Mouse (Mus musculus) E14TG2a.4 (cell line): ENCODE measurements at regions not wholly inside any gene's neighbourhood (a gene's known extent, or its start where the extent isn't known, plus 50 kb on each side); places are given as distances from the start of the nearest gene placed in this dataset.

Experiments used
- H3K27me3 ChIP-seq: 2 replicates; pipeline ENCODE4 v1.6.1; 2014; ENCODE audit warnings: low read length, control low read depth; ENCODE audit not compliant: insufficient read depth
- H3K36me3 ChIP-seq: 2 replicates; pipeline ENCODE4 v1.6.1; 2014; ENCODE audit warnings: low read length, control low read depth; ENCODE audit not compliant: insufficient read depth
- H3K4me1 ChIP-seq: replicated peaks from 2 replicates; pipeline ENCODE4 v1.6.1; 2014; ENCODE audit warnings: low read depth, low read length, control low read depth
- H3K4me3 ChIP-seq: replicated peaks from 2 replicates; pipeline ENCODE4 v1.5.1; 2014; ENCODE audit warnings: mild to moderate bottlenecking, low read length
- H3K9me3 ChIP-seq: 2 replicates; pipeline ENCODE4 v1.6.1; 2014; ENCODE audit warnings: low read length, control low read depth
- CTCF ChIP-seq: conservative IDR thresholded peaks from 2 replicates; pipeline ENCODE4 v1.5.1; 2014; ENCODE audit warnings: low read length
- NANOG ChIP-seq: IDR thresholded peaks from 2 replicates; pipeline ENCODE4 v1.6.1; 2014; ENCODE audit warnings: borderline replicate concordance, low read length, mixed read lengths
- POU5F1 ChIP-seq: IDR thresholded peaks from 2 replicates; pipeline ENCODE4 v1.6.1; 2014; ENCODE audit warnings: low read length, borderline replicate concordance

DNA sequence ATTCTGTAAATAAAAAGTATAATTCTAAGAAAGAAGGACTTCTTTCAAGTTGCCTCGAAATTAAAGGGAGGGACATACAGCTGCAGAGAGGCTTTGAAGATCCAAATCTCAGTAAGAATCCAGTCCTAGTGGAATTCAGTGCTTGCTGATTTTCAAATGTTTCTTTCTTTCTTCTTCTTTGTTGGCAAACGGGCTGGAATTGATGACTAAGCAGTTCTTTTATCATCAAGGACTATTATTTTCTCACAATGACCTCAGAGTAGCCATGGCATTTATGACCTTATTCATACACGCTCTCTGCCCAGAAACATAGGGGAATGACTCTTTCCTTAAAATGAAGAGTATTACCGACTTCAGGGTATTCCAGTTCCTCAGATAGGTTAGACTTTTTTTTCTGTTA lies 1185.9 kb downstream of the Gsdmc2 start:
- Histone ChIP-seq H3K4me1 (no peaks in the 10 kb centered on the region), H3K27me3 (no peaks in the 10 kb centered on the region), H3K9me3 (no peaks in the 10 kb centered on the region), H3K36me3 (no peaks in the 10 kb centered on the region), H3K4me3 (no peak overlapping the region)
- TF ChIP-seq CTCF: no peak
- TF ChIP-seq NANOG: no peak
- TF ChIP-seq POU5F1: no peak

DNA sequence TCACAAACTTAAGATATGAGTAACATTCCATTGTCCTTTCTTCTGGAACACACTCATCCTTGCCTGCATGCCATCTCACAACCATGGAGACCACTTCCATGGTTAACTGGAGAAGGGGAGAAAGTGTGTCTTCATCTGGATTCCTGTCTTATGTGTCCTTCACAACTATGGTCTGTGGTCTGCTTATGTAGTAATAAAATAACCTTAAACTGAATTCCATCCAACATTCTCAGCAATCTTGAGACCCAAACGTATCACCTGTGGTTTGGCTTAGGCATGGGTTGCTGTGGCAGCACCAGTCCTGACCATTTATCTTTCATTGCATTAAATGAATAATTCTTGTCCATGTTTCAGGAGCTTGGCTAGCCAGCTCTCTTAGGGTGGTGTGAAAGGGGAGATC lies 1186.3 kb downstream of the Gsdmc2 start:
- Histone ChIP-seq H3K27me3 (no peaks in the 10 kb centered on the region), H3K4me1 (no peaks in the 10 kb centered on the region), H3K4me3 (no peak overlapping the region), H3K9me3 (no peaks in the 10 kb centered on the region), H3K36me3 (no peaks in the 10 kb centered on the region)
- no peak for TF ChIP-seq CTCF
- TF ChIP-seq POU5F1: no peak
- no peak for TF ChIP-seq NANOG

DNA sequence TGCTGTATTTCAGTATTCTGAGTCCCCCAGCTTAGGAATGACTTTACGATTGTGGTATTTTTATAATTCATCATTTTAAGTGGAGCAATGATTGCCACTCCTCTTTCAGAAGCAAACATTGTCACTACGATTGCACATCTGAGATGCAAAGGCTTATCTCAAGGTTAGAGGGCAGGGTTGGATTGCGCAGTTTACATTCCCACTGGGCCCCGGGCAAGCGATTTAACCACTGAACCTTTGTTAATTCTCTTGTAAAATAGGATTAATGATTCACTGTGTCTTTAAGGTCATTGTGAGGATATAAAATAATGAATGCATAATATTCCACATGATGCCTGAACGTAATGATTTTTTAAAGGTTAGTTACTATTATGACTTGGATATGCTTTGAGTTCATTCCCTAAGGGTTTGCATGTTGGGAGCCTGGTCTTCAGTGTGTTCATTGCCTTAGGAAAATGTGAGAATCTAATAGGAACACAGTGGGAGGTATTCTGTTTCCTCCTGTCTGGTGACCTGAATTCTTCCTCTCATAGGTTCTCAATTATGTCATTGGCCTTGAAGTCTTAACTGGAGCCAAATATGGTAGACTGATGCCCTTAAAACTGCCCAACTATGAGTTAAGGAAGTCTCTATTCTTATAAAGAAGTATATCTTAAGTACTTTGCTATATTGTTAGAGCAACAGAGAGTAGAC lies 1198.4 kb downstream of the Gsdmc2 start:
- H3K4me1 ChIP-seq: no peaks in the 10 kb centered on the region
- H3K27me3 ChIP-seq: no peaks in the 10 kb centered on the region
- no peak overlapping the region for H3K4me3 ChIP-seq
- TF ChIP-seq POU5F1 (no peak), NANOG (no peak), CTCF (no peak)
- H3K9me3 ChIP-seq: no peaks in the 10 kb centered on the region
- H3K36me3 ChIP-seq: no peaks in the 10 kb centered on the region

DNA sequence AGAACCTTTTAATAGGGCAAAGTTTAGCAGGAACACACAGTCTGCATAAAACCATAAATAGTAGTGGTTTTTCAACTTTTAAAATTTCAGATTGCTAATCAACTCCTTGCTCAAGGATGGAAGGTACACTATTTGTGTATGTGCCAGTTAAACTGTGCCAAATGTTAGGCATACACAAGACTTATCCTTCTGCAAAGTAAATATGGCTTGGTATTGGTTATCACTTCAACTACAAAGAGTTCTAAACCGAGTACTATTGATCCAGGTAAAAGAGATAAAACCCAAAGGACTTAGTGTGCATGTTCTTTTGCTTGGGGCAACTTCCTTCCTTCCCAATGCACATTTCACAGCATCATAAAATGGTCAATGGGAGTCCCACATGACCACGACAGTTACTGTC lies 1200.2 kb downstream of the Gsdmc2 start:
- Histone ChIP-seq H3K36me3 (no peaks in the 10 kb centered on the region), H3K27me3 (no peaks in the 10 kb centered on the region), H3K4me3 (no peak overlapping the region), H3K4me1 (no peaks in the 10 kb centered on the region), H3K9me3 (no peaks in the 10 kb centered on the region)
- no peak for TF ChIP-seq CTCF
- no peak for TF ChIP-seq NANOG
- TF ChIP-seq POU5F1: no peak

DNA sequence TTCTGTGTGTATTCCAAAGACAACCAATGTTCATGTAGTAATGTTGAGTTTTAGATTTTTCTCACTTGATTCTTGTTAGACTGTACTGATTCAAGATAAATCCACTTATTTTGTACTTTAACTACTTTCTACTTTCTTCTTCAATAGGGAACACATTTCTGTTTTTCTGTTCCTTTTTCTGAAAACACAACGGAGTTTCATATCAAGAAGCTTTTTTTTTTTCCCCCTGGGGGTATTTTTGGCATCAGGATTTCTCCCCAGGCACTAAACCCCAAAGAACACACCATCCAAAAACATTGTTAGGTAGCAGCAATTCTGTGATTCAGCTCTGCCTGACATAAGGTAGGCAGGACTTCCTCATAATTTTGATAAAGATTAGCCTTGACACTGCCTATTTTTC lies 1200.7 kb downstream of the Gsdmc2 start:
- Histone ChIP-seq H3K27me3 (no peaks in the 10 kb centered on the region), H3K9me3 (no peaks in the 10 kb centered on the region), H3K36me3 (no peaks in the 10 kb centered on the region), H3K4me3 (no peak overlapping the region), H3K4me1 (no peaks in the 10 kb centered on the region)
- TF ChIP-seq POU5F1: no peak
- no peak for TF ChIP-seq NANOG
- TF ChIP-seq CTCF: no peak

DNA sequence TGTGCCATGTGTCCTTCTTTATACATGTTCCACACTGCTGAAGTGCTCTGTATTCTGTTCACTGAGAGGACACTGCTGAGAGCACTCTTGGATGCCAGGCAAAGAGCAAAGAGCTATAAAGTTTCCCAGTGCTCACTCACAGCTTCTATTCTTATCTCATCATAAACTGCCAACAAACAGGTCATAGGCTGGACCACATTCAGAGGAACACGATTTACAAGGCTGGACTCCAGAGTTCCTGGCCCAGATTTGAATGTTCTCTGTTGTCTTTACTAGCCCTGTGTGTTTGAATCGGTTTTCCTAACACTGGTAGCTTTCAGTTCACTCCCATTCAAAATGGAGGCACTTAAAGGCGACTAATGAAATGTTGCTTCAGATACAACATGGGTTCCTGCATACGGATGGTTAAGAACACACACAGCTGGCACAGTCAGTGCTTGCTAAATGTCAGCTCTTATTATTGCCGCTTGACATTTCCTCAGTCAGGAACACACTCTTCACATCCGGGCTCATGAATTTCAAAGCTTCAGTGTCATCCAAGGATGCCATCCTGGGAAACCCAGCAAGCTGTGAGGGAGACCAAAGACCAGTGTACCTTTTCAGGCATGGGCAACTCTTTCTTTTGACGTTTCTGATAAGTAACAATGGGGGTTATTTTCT lies 1203.8 kb downstream of the Gsdmc2 start:
- Histone ChIP-seq H3K4me1 (no peaks in the 10 kb centered on the region), H3K36me3 (no peaks in the 10 kb centered on the region), H3K27me3 (no peaks in the 10 kb centered on the region), H3K4me3 (no peak overlapping the region), H3K9me3 (no peaks in the 10 kb centered on the region)
- no peak for TF ChIP-seq POU5F1
- TF ChIP-seq CTCF: no peak
- TF ChIP-seq NANOG: no peak

DNA sequence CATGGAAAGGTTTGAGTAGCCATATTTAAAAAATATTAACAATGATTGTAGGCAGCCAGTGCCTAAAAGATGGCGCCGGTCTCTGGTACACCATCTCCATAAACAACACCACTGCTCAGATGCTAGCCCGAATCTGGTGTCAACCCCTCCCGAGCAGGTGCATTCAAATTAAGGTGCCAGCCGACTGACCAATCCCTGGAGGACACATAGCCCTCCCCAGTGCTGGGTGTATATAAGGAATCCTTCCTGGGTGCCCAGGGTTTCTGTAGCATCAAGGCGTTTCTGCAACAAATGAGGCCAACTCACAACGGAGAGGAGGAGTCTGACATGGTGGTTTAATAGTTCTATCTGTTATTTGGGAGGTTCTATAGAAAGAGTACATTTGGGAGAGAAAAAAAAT lies 1219.6 kb downstream of the Gsdmc2 start:
- H3K36me3 ChIP-seq: no peaks in the 10 kb centered on the region
- TF ChIP-seq NANOG (no peak), POU5F1 (no peak), CTCF (no peak)
- H3K4me1 ChIP-seq: no peaks in the 10 kb centered on the region
- H3K9me3 ChIP-seq: no peaks in the 10 kb centered on the region
- H3K27me3 ChIP-seq: no peaks in the 10 kb centered on the region
- H3K4me3 ChIP-seq: no peak overlapping the region

DNA sequence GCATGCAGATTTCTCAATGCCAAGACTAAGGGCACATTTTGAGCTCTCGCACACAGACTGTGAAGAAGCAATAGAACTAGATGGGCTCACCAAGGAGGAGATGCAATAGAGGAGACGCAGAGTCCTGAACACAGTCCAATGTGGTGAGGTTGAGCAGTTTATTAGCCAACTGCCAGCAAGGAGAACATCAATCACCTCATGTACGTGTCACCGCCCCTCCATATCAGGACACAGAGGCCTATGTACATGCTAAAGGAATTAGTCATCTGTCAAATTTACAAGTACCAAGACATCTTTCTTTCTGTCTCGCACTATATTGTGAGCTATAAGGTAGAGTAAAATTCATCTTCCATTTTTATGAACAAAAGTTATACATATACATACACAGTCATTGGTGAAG lies 1228.9 kb downstream of the Gsdmc2 start:
- Histone ChIP-seq H3K4me1 (no peaks in the 10 kb centered on the region), H3K4me3 (no peak overlapping the region), H3K9me3 (no peaks in the 10 kb centered on the region), H3K36me3 (no peaks in the 10 kb centered on the region), H3K27me3 (no peaks in the 10 kb centered on the region)
- no peak for TF ChIP-seq POU5F1
- no peak for TF ChIP-seq NANOG
- no peak for TF ChIP-seq CTCF
